Mouse (Mus musculus) right cerebral cortex, postnatal 10 days (tissue): ENCODE measurements around the gene Vmn2r14.
"Not testable (repeated sequence)": the region's sequence is repeated elsewhere in the genome, so short reads cannot be mapped to it uniquely, and the experiment has no call there.

ENCODE experiments used
- DNase-seq, 2 experiments: peaks; one replicate each; pipeline ENCODE4 v3.0.0; 2021; ENCODE audit warnings: low spot score in 2 of 2

The Vmn2r14 gene

DNA sequence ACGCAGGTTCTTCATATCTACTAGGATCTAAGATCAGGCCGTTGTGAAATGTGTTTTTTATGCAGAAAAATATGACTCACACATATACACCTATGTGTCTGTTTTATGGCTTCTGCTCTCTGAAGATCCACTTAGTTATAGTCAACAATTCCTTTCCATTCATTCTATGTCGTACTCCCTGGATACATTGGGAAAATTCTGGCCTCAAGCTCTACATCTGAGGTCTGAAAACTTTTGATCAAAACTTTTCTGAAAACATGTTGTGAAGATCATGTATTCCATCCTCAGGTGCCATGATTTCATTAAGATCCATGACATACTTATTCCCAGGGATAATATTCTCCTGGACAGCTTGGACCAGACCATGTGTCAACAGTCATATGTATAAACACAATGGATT, at the start of gene Vmn2r14:
Vmn2r14 (minus strand) TSS at position 101 of the 400 bp plus-strand sequence.
- no peak for DNase-seq

DNA sequence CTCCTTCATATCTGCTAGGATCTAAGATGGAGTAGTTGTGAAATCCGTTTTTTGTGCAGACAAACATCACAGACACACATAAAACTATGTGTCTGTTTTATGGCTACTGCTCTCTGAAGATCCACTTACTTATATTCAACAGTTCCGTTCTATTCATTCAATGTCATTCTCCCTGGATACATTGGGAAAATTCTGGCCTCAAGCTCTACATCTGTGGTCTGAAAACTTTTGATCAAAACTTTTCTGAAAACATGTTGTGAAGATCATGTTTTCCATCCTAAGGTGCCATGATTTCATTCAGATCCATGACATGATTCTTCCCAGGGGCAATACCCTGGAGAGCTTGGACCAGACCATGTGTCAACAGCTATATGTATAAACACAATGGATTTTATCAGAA, 32.4 kb downstream of the Vmn2r14 start, which contains the start of gene Vmn2r13:
Vmn2r13 (minus strand) TSS at position 101 of the 400 bp plus-strand sequence.
- DNase-seq = not testable (repeated sequence)

DNA sequence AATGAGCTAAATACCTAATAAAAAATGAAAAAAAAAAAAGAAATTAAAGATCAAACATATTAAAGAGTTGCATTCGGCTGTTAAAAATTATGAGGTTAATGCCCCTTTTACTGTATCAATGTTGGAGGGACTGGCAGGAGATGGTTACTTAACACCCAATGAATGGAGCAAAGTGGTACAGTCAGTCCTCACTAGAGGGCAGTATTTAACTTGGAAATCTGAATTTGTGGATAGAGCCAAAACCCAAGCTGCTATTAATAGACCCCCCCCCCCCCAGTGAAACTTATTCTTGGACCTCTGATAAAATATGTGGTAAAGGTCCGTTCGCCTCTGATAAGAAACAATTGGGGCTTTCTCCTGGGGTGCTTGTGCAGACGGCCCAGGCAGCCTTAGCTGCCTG, 57.7 kb downstream of the Vmn2r14 start:
- DNase-seq = not testable (repeated sequence)
